Comparison of ENCODE assay signal across 8 mouse cellular contexts in the genomic region with DNA sequence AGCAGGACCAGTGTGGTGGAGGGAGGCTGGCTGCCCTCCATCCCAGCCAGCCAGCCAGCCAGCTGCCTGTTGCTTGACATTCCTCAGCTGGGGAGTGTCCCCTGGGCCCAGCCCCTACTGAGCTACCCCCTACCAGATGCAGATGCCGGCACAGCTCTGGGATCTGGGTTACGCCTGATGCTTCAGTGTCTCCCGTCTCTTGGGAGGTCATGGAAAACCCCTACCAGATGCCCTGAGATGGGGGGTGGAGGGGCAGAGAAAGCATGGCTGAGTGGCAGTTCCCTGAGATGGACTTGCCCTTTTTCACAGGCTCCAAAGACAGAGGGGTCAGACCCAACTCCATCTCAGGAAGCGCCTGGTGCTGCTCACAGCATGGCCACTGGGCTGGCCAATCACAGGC. TPM values are rescaled to one million over a fixed set of nuclear protein-coding genes. Genes with fewer than 3 reads are reported as not detected.
DNase-seq lines count a peak whose midpoint lies in the region; ATAC-seq and TF ChIP-seq lines count a peak whose summit lies in the region.

No protein-coding gene starts in this region.

- no peaks in the 10 kb centered on the region for H3K9me3 ChIP-seq in hindbrain, embryonic 12.5 days (replicated peaks)
- H3K9me3 ChIP-seq in hindbrain, embryonic 10.5 days = no peaks in the 10 kb centered on the region
- H3K9me3 ChIP-seq in embryonic facial prominence, embryonic 10.5 days = no peaks in the 10 kb centered on the region
- H3K9me3 ChIP-seq in intestine, postnatal 0 days (ENCODE audit: control insufficient read depth) = no peaks in the 10 kb centered on the region

- no peak for TF ChIP-seq POLR2A in myocyte (IDR thresholded peaks at IDR 0.05; ENCODE audit: insufficient read length, low read depth)

- no peaks in the 10 kb centered on the region for H3K36me3 ChIP-seq in hindbrain, embryonic 12.5 days
- no peaks in the 10 kb centered on the region for H3K36me3 ChIP-seq in hindbrain, embryonic 10.5 days
- no peaks in the 10 kb centered on the region for H3K36me3 ChIP-seq in embryonic facial prominence, embryonic 10.5 days (replicated peaks)
- H3K36me3 ChIP-seq in intestine, postnatal 0 days (ENCODE audit: control insufficient read depth, insufficient read depth) = no peaks in the 10 kb centered on the region
- H3K36me3 ChIP-seq in myocyte (ENCODE audit: control insufficient read depth, insufficient read depth) = no peaks in the 10 kb centered on the region

- H3K79me2 ChIP-seq in myocyte (ENCODE audit: control insufficient read depth, insufficient read depth) = peaks cover 60% of the 10 kb centered on the region

- TF ChIP-seq CTCF in intestine, postnatal 0 days (IDR thresholded peaks at IDR 0.05; ENCODE audit: low read depth) = no peak

- H3K9ac ChIP-seq in hindbrain, embryonic 12.5 days = peak overlapping the region; percentile 18; the same call in 1 of the 2 replicates
- H3K9ac ChIP-seq in intestine, postnatal 0 days (ENCODE audit: low read depth, low read length) = peak overlapping the region; percentile 28; the same call in 1 of the 2 replicates

- no peak for DNase-seq in hindbrain, embryonic 10.5 days (ENCODE audit: low spot score)
- peak; percentile 58 for DNase-seq in embryonic facial prominence, embryonic 10.5 days (ENCODE audit: low spot score)
- no peak for DNase-seq in cerebellum, postnatal 4 days (ENCODE audit: low spot score in 2 of 2)
- no peak for DNase-seq in cerebellum, adult 8-10 months
- no peak for DNase-seq in frontal cortex, postnatal 10 days (ENCODE audit: low spot score in 2 of 2)

- peak overlapping the region; percentile 75; the same call in 1 of the 2 replicates for H3K27ac ChIP-seq in hindbrain, embryonic 12.5 days
- H3K27ac ChIP-seq in hindbrain, embryonic 10.5 days = no peak overlapping the region
- H3K27ac ChIP-seq in embryonic facial prominence, embryonic 10.5 days (replicated peaks) = peak overlapping the region; percentile 72
- peak overlapping the region; percentile 89 for H3K27ac ChIP-seq in intestine, postnatal 0 days (ENCODE audit: low read depth, low read length)

- 25% methylated on average over 4 of the region's 4 CpGs for WGBS in hindbrain, embryonic 12.5 days
- WGBS in hindbrain, embryonic 10.5 days = 28% methylated on average over 4 of the region's 4 CpGs
- 24% methylated on average over 4 of the region's 4 CpGs for WGBS in embryonic facial prominence, embryonic 10.5 days
- WGBS in intestine, postnatal 0 days = 54% methylated on average over 4 of the region's 4 CpGs

- no peak for ATAC-seq in hindbrain, embryonic 12.5 days (ENCODE audit: low FRiP score)
- no peak for ATAC-seq in intestine, postnatal 0 days

- no peak overlapping the region for H3ac ChIP-seq in myocyte (ENCODE audit: control insufficient read depth, insufficient read length)

- peaks cover 98% of the 10 kb centered on the region for H3K4me1 ChIP-seq in hindbrain, embryonic 12.5 days
- peaks cover 100% of the 10 kb centered on the region for H3K4me1 ChIP-seq in hindbrain, embryonic 10.5 days (replicated peaks)
- peaks cover 99% of the 10 kb centered on the region for H3K4me1 ChIP-seq in embryonic facial prominence, embryonic 10.5 days
- peaks cover 48% of the 10 kb centered on the region for H3K4me1 ChIP-seq in intestine, postnatal 0 days (replicated peaks; ENCODE audit: control insufficient read depth, insufficient read depth, low read length)

- H3K4me2 ChIP-seq in hindbrain, embryonic 12.5 days (replicated peaks) = 0 out of 2 replicates have a peak overlapping the region, but pooled peaks have one; percentile 34
- peak overlapping the region; percentile 37 for H3K4me2 ChIP-seq in intestine, postnatal 0 days (replicated peaks; ENCODE audit: low read depth)
- H3K4me2 ChIP-seq in myocyte (ENCODE audit: low read depth) = peak overlapping the region; percentile 91

- no peaks in the 10 kb centered on the region for H3K27me3 ChIP-seq in hindbrain, embryonic 12.5 days
- H3K27me3 ChIP-seq in hindbrain, embryonic 10.5 days (ENCODE audit: insufficient read depth, poor library complexity, severe bottlenecking) = peaks cover 42% of the 10 kb centered on the region
- H3K27me3 ChIP-seq in embryonic facial prominence, embryonic 10.5 days (replicated peaks; ENCODE audit: low read depth, poor library complexity, severe bottlenecking) = peaks cover 33% of the 10 kb centered on the region
- H3K27me3 ChIP-seq in intestine, postnatal 0 days (replicated peaks; ENCODE audit: control insufficient read depth, insufficient read depth, low read length) = no peaks in the 10 kb centered on the region
- no peaks in the 10 kb centered on the region for H3K27me3 ChIP-seq in myocyte (ENCODE audit: control insufficient read depth, insufficient read depth, insufficient read length)

- no peak overlapping the region for H3K4me3 ChIP-seq in hindbrain, embryonic 12.5 days
- no peak overlapping the region for H3K4me3 ChIP-seq in hindbrain, embryonic 10.5 days
- peak overlapping the region; percentile 11; the same call in 1 of the 2 replicates for H3K4me3 ChIP-seq in embryonic facial prominence, embryonic 10.5 days
- no peak overlapping the region for H3K4me3 ChIP-seq in intestine, postnatal 0 days (ENCODE audit: low read depth, low read length)
- peak overlapping the region; percentile 5 for H3K4me3 ChIP-seq in myocyte

TF ChIP-seq in myocyte, 11 proteins besides CTCF, POLR2A, EP300 and RAD21:
- TF ChIP-seq USF1 (IDR thresholded peaks at IDR 0.05; ENCODE audit: low read depth) (no peak), TCF3 (IDR thresholded peaks at IDR 0.05; ENCODE audit: insufficient read length, low read depth) (peak; percentile 38), E2F4 (IDR thresholded peaks at IDR 0.05; ENCODE audit: insufficient read depth) (no peak), MYOG (IDR thresholded peaks at IDR 0.05; ENCODE audit: control insufficient read depth in 1 of 3, insufficient read depth in 1 of 3, insufficient read length in 2 of 3, low read depth in 2 of 3) (peak in 2 of 3 experiments; percentile 57 to 87), SRF (IDR thresholded peaks at IDR 0.05; ENCODE audit: control insufficient read depth, insufficient read length, low read depth) (no peak), MAX (IDR thresholded peaks at IDR 0.05; ENCODE audit: low read depth) (no peak), MYOD1 (IDR thresholded peaks at IDR 0.05; ENCODE audit: control insufficient read depth in 1 of 3, insufficient read length in 2 of 3, low read depth in 2 of 3) (peak in 2 of 3 experiments; percentile 74 to 87), TCF12 (IDR thresholded peaks at IDR 0.05; ENCODE audit: insufficient read depth, poor library complexity, severe bottlenecking) (peak; percentile 21)
TF ChIP-seq in myocyte: peak in this region for 4.

RNA-seq across cellular contexts. Expression of a gene that starts 5.4 kb away (rescaled TPM):
- 39.1 and 44.7 TPM in 2 replicates for polyA plus RNA-seq in hindbrain, embryonic 12.5 days (2016; fragmentation: Nextera tagmentation; extraction: Ambion mirVana)
- polyA plus RNA-seq in hindbrain, embryonic 10.5 days (2016; fragmentation: Nextera tagmentation; extraction: Ambion mirVana) = 6.6 and 15.5 TPM in 2 replicates
- polyA plus RNA-seq in embryonic facial prominence, embryonic 10.5 days (2016; fragmentation: Nextera tagmentation; extraction: Ambion mirVana) = 6.5 and 7.3 TPM in 2 replicates
- 5.5 and 6.4 TPM in 2 replicates for polyA plus RNA-seq in intestine, postnatal 0 days (2015; fragmentation: Nextera tagmentation; extraction: Ambion mirVana)
- polyA plus RNA-seq in myocyte (2012; fragmentation: generic; extraction: Trizol) = 16.8 TPM

Comparison
In these comparisons a context has a peak if more than half of its experiments do, and no peak if none do; other contexts are left out.
1. H3K4me2 ChIP-seq: peak in every context shown above with its lines; median percentile 91 in myocyte; 37 in intestine, postnatal 0 days; 34 in hindbrain, embryonic 12.5 days.
2. H3K4me3 ChIP-seq: peak in embryonic facial prominence, embryonic 10.5 days (single experiment) and myocyte (single experiment); none in hindbrain, embryonic 12.5 days (single experiment), hindbrain, embryonic 10.5 days (single experiment) and intestine, postnatal 0 days (single experiment).